Mouse (Mus musculus) CD4-positive, CD25-positive, alpha-beta regulatory T cell, adult 4 months (primary cell): Measurements from ENCODE around the gene Itgb3. TPM values are rescaled to one million over a fixed set of nuclear protein-coding genes. Genes with fewer than 3 reads are reported as not detected.

ENCODE experiments used
- ATAC-seq: one replicate; pipeline ENCODE4 v1.8.0; 2017
- polyA plus RNA-seq, 2 experiments: library from polyadenylated mRNA; unstranded; fragments of 100-300 nt; shearing (Covaris generic); gene quantifications; one replicate each; pipeline ENCODE4 v1.2.1; 2017

The Itgb3 gene
- polyA plus RNA-seq, 2 experiments from 2014 or later: 12.3 to 15.6 TPM

DNA sequence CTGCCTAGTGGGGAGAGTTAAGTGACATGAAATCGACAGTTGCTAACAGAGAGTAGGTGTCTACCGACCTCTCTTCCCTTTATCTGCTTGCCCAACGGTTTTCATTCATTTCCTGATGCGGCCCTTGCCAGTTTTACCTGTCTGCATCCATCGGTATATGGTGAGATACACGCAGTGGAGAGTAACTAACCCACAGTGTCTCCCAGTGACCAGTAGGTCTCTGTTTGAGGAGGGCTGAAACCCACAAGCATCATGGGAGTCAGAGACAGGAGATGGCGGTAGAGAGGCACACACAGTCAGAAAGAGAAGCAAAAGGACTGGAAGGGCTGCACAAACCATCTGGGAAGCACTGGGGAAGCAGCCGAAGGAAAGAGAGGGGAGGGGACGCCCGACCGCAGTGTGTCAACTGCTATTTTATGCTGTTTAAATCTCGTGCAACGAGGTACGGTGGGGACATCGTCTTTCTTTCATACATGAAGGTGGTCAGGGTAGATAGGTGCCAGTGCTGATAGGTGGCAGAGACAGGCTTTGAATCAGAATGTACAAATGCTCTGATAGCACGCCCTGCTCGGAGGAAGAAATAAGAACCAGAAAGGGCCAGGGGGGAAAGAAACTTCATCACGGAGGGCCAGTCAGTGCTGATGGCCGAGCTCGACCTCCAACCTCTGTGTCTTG, 53.9 kb downstream of the Itgb3 start:
- peak; percentile 16 for ATAC-seq

DNA sequence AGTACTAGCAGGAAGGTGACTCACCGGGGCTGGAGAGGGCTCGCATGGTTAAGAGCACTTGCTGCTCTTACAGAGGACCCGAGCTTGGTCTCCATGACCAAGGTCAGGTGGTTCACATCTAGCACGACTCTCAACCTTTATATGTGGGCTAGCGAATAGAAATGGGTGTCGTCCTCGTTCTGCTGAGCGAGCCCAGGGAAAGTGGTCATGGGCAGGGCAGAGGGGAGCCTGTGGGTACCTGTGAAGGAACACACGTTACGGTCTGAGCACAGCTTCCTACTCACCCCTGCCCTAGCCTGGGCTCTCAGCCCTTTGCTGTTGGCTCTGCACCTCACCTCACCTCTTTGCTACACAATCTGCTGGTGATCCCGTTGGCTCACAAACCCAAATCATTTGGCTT, 54.8 kb downstream of the Itgb3 start:
- ATAC-seq: no peak

DNA sequence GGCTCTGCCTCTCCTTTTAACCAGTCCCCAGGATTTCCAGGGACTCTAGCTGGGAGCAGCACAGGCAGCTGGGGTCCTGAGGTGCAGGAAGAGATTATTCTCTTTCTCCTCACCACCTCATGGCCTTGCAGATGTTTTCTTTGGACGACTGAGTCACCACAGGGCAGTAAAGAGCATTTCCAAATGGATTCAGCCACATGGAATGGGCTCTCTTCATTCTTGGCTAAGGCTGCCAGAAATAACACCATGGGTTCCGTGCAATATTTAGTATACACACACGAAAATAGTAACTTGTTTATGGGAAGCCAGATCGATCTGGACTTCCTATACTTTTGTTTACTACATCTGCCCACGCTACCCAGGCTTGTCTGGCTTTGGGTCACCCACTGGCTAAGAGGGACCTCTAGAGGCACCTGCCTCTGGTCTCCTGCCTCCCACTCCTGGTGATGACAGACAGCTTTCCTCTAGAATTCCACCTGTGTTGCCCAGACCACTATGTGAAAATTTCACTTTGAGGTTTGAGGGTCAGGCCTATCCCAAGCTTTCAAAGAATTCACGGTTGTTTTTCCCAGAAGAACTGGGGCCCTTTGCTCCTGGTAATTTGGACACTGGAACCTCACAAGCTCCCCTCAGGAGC, 55.6 kb downstream of the Itgb3 start:
- ATAC-seq: no peak

DNA sequence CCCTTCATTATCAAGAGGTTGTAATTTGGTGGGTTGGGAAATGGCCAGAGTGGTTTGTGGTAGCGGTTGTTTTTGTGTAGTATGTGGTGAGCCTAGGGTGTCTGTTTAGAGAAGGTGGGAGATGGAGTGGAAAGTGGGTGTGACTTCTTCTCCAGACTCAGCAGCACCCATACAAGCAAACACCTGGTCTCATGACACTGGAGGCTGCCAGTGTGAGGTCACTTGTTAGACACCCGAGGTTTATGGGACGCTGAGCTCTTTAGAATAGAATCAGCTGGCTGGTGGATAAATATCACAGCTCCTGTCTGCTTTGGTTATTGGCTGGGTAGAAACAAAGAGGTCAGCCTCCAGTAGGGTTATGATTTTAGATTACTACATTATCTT, 56.1 kb downstream of the Itgb3 start:
- peak; percentile 4 for ATAC-seq

DNA sequence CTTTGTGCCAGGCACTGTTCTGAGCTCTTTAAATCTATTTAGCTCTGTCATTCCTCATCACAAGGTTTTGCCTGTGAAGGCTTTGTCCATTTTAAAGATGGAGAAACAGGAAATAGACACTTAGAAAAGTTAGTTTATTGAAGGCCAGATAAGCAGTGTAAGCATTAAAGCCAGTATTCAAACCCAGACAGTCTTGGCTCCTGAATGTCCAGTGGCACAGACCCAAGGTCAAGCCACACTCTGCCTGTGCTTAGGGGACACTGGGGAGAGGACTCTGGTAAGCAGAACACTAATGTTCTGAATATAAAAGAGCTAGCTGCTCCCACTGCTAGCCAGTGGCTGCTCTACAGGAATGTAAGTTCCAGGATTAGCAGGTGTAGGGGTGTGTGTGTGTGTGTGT, 56.6 kb downstream of the Itgb3 start:
- no peak for ATAC-seq

DNA sequence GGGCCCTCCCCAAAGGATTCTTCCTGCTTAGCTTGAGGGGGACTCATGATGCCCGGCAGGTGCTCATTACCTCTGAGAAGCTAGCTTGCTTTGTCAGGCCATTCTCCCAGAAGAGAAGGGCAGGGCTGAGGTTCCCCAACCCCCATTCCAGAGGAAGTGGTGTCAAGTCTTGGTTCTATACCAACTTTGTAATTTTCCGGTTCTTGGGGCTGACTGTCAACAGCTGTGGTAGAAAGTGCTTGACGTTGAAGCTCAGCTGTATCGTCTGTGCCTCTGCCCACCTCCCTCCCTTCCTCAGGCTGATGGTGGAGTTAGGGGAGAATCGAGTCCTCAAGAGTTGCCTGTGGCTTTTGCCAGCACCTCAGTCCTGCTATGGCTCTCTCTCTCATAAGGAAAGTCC, 59.6 kb downstream of the Itgb3 start:
- peak; percentile 94 for ATAC-seq

DNA sequence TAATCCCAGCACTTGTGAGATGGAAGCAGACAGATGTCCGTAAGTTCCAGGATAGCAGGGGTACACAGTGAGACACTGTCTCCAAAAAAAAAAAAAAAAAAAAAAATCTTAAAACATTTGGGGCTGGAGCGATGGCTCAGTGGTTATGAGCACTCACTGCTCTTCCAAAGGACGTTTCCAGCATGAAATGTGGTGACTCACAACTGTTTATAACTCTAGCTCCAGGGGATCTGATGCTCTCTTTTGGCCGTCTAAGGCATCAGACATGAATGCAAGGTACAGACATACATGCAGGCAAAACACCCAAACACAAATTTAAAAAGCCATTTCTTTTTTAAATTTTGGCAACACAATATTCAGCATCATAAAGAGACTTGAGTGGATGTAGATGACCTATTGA, 65.6 kb downstream of the Itgb3 start:
- no peak for ATAC-seq

DNA sequence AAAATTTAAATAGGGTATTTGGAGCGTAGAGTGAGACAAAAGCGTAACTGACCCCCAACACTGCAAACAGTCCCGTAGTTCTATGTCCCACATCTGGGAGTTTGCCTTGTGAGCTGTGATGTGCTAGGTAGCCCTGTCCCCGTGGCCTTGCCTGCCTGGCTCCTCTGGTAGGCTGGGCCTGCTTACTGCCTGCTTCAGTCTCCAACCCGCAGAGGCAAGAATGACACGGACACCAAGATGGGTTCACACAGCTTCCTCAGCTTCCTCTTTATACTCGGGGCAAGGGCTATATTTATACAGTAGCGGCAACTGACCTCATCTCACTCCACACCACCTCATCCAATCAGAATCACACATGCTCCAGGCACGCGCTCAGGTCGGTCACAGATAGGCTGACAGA, 67.0 kb downstream of the Itgb3 start:
- ATAC-seq: no peak

DNA sequence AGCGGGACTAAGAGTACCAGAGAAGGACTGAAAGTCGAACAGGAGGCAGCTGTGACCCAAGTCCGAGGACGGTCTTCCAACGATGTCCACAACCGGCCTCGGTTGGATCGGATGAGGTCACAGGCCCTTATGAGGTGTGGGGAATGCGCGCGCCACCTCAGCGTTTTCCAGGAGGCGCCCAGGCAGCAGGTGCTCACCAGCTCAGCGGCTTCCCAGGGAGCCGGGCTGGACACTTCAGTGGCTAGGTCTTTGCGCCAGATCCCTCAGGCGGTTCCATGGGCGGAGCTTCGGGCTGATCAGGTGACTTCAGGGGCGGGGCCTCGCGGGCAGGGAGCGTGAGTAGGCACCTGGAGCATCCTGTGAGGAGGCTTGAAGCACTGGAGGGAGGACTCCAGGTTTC, 77.7 kb downstream of the Itgb3 start, which contains the start of gene Gm11639:
TSS of gene Gm11639 (plus strand) at position 160 of the 400 bp plus-strand sequence.
- ATAC-seq: no peak

DNA sequence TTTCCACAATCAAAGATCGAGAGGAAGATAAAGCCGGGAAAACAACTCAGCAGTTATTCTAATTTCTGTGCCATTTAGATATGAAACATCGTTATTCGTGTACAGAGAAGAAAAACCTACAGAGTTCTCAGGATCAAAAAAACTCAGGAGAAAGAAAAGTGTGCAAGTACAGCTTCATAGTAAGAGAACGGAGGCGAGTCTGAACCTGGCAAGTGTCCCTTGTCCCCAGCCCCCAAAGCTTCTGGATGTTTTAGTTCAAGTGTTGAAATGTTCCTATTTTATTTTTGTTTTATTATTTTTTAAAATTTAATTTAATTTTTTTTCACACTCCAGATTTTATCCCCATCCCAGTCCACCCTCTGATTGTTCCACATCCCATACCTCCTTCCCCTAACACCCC, 85.4 kb downstream of the Itgb3 start:
- ATAC-seq: no peak

DNA sequence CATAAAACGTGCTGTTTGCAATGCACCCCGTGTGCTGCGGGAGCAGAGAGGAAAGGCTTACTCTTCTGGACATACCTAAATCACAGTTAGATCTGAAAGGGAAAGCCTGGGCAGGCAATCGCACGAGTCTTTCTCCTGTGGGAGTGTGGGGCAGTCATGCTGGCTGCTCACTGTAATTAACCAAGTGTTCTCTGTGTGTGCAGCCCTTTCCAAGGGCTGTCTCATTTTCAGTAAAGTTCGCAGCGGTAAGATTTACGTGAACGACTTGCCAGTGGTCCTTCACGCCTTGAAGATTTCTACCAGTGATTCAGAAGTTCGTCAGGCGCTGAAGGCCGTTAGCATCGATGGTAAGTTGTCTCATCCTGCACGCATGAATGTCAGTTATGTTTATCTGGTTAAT, 96.3 kb downstream of the Itgb3 start:
- no peak for ATAC-seq

DNA sequence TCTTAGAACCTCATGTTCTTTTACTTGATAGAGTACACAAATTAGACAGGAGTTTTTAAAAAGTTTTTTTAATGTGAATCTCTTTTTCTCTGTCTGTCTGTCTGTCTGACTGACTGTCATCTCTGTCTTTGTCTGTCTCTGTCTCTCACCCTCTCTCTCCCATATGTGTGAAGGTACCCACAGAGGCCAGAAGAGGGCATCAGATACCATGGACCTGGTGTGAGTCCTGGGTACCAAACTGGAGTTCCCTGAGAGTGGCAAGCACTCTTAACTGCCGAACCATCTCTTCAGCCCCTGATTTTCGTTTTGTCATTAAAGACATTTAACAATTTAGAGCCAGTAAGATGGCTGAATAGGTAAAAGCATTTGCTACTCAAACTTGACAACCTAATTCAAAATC, 99.3 kb downstream of the Itgb3 start:
- ATAC-seq: no peak

Other genes starting within 250 kb of the Itgb3 start
- 10 to 100 TPM; 51.4 to 53.0 TPM for gene Kansl1, start 139.1 kb upstream of the Itgb3 start, polyA plus RNA-seq
- 10 to 100 TPM; 14.0 to 15.1 TPM for gene Cdc27, start 57.4 kb upstream of the Itgb3 start, polyA plus RNA-seq
- 10 to 100 TPM in 1 of 2 experiments, 1 to 10 TPM in 1; 8.2 to 11.4 TPM for gene Myl4, start 57.3 kb upstream of the Itgb3 start, polyA plus RNA-seq
- gene Gm11639, start 77.7 kb downstream of the Itgb3 start, polyA plus RNA-seq: under 1 TPM in 1 of 2 experiments, not detected in 1; 0.04 TPM